Mouse (Mus musculus): ENCODE measurements around the gene Triobp.
"Not testable (repeated sequence)": the region's sequence is repeated elsewhere in the genome, so short reads cannot be mapped to it uniquely, and the experiment has no call there.

Triobp gene

DNA sequence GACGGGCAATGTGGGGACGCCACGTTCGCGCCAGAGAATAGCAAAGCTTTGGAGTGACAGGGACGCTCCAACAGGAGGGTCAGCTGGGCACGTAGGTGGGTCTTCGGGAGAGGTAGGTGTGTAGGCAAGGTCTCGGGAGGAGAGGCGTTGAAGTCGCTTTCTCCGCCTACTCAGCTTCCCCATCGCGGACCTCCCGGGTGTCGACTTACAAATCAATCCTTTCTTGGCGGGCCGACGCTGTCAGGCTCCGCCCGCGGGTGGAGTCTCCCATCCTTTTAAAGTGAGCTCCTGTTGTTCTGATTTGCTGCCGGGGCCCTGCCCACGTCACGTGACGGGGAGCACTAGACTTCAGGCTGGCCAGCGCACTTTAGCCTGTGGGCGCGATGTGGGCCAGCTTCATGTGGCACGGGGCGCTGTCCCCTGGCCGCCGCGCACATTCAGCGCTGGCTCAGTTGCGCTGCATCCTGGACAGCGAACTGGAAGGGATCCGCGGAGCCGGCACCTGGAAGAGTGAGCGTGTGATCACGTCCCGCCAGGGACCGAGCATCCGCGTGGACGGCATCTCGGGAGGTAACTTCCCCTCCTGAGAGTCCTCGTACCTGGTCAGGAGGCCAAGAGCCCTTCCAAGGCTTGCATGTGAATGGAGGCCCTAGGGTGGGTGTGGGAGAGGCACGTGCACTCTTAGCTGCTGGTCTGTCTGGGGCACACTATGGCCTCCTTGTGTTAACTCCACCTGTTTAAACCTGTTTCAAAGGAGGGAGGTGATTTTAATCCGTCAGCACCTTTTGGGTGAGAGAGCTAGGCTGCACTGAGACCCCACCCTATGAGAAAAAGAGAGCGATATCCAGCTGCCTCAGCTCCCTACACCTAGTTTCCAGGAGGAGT lies 83.3 kb downstream of the Triobp start:
- DNase-seq (ENCODE audit: low spot score in 2 of 2) = peak; percentile 91 to 94

DNA sequence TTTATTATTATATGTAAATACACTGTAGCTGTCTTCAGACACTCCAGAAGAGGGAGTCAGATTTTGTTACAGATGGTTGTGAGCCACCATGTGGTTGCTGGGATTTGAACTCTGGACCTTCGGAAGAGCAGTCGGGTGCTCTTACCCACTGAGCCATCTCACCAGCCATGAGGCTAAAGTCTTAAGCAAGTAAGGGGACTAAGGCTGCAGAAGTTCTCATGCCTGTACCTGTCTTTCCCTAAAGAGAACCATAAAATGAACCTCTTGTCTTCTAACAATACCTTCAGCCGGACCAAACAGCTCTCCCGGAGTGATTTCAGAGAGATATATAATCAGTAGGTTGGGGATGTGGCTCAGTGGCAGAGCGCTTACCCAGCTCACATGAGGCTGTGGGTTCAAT lies 84.4 kb downstream of the Triobp start:
- DNase-seq (ENCODE audit: low spot score in 2 of 2) = not testable (repeated sequence)

DNA sequence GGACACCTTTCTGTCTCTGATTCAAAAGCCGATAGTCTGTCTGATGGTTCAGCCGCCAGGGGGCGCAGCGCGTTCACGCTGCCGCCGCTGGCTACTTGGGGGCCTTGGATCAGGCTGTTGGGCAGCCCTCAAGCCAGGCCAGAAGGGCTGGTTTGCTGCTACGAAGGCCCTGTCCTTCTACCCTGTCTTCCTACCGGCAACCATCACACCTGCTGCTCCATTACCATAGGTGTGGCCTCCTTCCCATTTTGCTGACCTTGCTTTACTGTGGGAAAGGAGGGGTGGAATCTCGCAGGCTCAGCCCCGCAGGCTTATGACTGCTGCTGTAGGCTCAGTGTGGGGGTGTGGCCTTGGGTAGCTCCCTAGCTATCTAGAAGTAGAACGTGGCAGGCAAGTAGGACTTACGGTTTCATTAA lies 90.4 kb downstream of the Triobp start:
- DNase-seq (ENCODE audit: low spot score in 2 of 2) = peak in 1 of 2 experiments; percentile 75

DNA sequence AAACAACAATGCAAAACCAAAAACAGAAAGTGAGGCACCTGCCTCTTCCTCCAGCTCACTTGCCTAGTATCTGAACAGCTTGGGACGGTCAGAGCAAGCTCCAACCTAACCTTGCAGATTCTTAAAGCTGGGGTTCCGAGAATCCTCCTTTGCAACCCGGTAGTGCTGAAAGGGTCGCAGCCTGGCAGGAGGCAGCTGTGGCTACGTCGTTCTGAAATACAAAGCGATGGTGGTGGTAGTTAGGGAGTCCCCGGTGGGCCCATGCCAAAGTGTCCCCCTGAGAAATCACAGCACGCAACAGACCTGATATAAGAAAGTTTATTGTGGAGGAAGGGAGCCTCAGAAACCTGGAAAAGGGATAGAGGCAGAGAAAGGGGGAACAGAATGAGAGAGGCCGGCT lies 90.8 kb downstream of the Triobp start:
- no peak for DNase-seq (ENCODE audit: low spot score in 2 of 2)

DNA sequence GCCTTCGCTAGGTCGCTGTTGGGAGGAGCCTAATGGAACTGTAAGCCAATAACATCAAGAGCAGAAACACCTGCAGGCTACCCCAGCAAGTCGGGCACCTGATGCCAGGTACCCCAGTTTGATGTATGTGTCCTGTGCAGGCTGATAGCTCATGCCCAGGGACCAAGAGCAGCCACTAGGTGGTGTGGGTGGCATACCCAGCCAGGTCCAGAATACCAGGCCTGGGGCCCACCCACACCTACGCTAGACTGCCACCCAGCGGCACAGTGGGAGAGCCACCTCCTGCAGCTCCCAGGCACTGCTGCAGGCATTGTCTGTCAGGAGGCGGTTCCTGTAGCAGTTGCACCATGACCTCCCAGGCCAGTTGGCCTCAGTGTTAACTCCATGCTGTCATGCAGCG lies 91.3 kb downstream of the Triobp start:
- peak in 1 of 2 experiments; percentile 72 for DNase-seq (ENCODE audit: low spot score in 2 of 2)

DNA sequence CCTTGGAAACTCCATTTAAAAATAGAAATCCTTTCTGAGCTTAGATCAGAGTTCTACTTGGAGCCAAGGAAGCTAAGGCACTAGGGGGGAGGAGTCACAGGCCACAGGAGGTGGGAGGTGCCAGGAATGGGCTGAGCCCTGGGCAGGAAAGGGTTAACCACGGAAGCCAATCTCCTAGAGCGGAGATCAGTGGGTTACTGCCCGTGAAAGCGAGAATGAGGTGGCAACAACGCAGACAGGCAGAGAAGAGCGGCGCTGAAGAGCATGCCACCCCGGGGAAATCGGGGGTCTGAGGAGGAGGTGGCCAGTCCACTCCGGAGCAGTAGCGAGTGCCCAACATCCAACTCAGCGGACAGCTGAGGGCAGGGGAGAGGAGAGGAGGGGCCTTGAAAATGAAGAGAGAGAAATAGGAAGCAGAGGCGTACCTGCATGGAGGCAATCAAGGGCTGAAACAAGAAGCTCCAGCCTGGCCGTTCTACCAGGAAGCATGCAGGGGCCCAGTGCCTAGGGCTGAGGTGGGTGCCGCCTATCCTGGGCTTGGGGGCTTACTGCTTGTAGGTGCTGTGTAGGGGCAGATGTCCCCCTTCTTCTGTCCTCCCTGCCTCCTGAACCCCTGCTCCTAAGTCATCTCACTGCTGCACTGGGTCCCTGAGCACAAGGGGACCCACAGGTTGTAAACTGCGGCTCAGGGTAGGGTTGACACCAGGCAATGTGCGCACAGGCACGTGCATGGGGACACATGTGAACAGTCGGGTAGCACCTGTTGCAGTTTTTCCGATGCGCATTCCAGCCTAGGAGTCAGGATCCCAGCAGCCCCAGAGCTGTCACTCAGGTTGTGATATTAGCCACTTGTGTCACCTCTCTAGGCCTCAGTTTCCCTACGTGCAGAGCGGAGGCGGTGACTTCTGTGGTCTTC lies 93.2 kb downstream of the Triobp start:
- DNase-seq (ENCODE audit: low spot score in 2 of 2) = no peak

DNA sequence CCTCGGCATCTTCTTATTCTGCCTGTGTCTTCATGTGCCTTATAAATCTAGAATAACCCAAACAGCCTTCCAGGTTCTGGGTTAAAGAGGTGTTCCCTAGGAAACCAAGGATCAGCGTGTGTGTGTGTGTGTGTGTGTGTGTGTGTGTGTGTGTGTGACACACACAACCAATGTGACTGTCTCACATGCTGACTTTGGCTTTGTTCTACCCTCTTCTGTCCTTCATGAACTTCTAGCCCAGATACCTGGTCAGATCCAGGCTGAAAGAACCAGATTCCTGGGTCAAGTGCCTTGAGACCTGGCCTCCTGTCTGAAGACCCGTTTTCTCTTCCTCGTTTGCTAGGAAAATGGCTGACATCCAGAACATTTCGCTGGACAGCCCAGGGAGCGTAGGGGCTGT lies 94.1 kb downstream of the Triobp start, which contains the start of gene Galr3:
TSS of gene Galr3 (plus strand) at position 301 of the 400 bp plus-strand sequence.
- DNase-seq (ENCODE audit: low spot score in 2 of 2) = no peak

DNA sequence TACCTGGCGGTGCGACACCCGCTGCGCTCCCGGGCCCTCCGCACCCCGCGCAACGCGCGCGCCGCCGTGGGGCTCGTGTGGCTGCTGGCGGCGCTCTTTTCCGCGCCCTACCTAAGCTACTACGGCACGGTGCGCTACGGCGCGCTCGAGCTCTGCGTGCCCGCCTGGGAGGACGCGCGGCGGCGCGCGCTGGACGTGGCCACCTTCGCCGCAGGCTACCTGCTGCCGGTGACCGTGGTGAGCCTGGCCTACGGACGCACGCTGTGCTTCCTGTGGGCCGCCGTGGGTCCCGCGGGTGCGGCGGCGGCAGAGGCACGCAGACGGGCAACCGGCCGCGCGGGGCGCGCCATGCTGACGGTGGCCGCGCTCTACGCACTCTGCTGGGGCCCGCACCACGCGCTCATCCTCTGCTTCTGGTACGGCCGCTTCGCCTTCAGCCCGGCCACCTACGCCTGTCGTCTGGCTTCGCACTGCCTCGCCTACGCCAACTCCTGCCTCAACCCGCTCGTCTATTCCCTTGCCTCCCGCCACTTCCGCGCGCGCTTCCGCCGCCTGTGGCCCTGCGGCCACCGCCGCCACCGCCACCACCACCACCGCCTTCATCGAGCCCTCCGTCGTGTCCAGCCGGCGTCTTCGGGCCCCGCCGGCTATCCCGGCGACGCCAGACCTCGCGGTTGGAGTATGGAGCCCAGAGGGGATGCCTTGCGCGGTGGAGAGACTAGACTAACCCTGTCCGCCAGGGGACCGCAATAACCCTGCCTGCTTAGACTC lies 95.4 kb downstream of the Triobp start:
- peak; percentile 61 to 70 for DNase-seq (ENCODE audit: low spot score in 2 of 2)

DNA sequence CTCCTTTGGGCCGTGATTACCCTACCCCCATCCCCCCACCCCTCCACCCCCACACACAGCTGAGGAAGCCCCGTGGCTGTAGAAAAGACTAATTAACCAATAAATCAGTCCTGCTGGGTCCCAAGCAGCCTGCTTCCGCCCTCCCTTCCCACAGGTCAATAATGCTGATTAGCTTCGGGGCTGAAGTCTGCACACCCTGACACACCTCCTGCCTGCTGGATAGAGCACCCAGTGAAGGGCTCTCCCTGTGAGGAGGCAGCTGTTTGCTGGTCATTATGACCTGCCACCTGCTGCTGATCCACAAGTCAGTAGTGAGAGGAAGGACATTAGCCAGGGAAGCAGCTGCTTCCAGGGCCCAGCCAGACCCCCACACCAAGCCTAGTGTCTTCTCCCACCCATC lies 97.3 kb downstream of the Triobp start:
- DNase-seq (ENCODE audit: low spot score in 2 of 2) = no peak

DNA sequence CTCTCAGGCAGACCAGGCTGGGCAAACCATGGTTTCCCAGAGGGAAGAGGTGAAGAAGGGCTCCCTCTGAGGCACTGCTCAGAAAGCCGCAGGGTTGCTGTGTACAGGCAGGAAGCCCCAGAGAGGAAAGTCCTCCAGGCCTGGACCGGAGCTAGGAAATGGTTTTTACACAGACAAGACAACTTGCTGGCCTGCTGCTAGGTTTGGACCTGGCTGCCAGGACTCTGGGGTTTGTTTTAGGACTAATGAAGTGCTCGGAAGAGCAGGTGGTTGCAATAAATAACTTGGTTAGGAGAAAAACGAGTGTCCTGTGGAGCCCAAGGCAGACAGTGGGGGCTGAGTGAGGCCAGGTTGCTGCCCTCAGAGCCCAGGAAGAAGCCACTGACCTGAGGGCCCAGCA lies 100.7 kb downstream of the Triobp start:
- no peak for DNase-seq (ENCODE audit: low spot score in 2 of 2)

DNA sequence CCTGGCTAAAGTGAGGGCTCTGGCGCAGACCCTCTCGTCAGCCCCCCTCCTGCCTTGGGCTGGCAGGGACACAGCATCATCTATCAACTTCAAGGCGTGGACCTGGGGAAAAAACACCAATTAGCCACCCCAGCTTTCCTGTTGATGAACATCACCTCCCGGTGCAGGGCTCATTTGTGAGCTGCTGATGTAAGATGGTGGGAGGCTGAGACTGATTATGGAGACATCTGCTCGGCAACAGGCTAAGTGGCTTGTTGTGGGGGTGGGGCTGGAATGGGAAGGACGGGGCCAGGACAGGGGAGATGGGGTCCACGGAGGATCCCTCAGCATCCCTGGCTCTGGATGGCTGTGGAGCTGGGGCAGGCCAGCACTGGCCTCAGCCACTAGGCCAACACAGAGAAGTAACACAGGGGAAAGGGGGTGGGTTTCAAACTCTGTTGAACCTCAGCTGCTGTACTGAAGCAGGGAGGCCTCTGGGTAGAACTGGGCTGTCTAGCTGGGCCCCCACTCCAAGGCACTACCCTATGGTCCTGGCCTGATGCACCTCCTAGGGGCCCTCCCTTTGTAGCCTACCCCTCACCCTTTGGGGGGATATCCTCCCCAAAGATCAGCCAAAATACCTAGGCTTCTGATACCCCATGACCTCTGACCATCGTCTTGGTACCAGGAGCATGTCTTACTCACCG lies 102.8 kb downstream of the Triobp start:
- DNase-seq (ENCODE audit: low spot score in 2 of 2) = no peak

DNA sequence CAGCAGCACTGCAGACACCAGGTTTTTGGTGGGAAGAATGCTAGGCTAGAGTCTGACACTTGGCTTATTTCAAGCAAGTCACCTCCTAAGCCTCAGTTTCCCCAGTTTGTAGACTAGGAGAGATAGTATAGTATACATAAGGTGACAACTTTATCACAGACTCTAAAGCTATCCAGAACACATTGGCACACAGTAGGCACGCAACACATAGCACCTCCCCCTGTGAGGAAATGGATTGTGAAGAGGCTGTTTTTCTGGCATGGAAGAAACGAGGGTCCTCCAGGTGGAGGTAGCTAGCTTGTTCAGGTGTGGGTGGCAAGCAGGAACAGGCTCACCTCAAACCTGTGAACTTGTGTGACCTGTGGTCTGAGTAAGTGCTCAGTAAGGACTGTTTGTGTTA lies 103.4 kb downstream of the Triobp start:
- no peak for DNase-seq (ENCODE audit: low spot score in 2 of 2)

DNA sequence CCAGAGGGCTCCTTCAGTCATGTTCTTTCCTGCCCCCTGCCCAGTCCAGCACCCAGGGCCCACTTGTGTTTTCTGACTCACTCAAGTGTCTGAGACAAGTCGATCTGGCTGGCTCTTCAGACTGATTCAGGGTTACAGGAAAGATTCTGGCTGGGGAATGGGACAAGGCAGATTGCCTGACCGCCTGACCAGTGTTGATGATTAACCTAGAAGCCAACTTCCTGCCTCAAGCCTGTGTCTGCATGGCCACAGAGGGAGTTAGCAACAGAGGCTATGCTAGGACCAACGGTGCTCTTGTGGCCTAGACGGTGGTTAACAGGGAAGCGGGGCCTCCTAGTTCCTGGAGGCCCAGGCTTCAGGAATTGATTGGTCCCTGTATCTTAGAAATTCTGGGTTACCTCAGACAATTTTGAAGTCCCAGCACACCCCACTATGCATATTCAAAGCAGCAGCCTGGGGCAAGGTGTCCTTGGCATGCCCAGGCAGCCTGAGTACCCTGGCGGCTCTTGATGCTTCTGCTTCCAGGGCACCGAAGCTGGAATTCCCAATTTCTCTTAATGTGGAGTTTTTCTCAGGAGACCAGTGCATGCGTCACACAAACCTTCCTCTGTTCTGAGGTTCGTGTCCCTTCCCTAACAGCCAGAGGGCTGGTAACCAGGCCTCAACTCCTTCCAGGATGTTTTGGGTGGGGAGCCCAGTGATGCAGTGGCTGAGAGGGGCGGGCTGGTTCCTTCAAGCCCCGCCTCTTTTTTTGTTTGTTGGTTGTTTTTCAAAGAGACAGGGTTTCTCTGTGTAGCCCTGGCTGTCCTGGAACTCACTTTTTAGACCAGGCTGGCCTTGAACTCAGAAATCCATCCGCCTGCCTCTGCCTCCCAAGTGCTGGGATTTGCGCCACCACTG lies 104.2 kb downstream of the Triobp start:
- DNase-seq (ENCODE audit: low spot score in 2 of 2) = no peak

DNA sequence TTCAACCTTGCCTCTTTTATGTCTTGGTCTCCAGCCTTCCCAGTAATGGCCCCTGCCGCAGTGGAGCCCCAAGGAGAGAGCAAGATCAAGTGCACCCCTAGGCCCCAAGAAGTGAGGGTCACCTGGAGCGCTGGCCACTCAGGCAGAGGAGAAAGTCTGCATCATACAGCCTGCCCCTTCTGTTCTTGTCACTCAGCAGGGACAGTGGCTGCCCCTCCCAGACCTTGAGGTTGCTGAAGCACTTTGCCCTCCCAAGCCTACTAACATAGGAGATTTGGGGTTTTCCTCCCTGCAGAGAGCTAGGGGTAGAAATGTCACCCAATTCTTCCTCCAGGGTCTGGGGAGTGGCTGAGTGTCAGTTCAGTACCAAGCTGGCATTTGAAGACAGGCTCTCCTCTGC lies 104.8 kb downstream of the Triobp start:
- no peak for DNase-seq (ENCODE audit: low spot score in 2 of 2)

Measured in right cerebral cortex, postnatal 10 days (tissue).